Mouse (Mus musculus) midbrain, postnatal 0 days (tissue): Measurements from ENCODE around the gene Daam1. TPM values are rescaled to one million over a fixed set of nuclear protein-coding genes. Genes with fewer than 3 reads are reported as not detected.

Experiments used
- ATAC-seq: fragments of 200-750 bp; cut with Nextera tagmentation; 2 replicates; pipeline ENCODE4 v1.8.0; 2017; ENCODE audit warnings: moderate number of reproducible peaks, mild to moderate bottlenecking, moderate TSS enrichment, moderate library complexity; ENCODE audit not compliant: low FRiP score
- DNase-seq: peaks from one replicate; pipeline ENCODE4 v3.0.0-alpha.2; 2015; ENCODE audit warnings: low spot score
- H3K27ac ChIP-seq: fragments of 300-500 bp; sonication (generic); 2 replicates; pipeline ENCODE4 v1.5.1; 2014; ENCODE audit warnings: low read depth, mild to moderate bottlenecking, low read length, mixed read lengths
- H3K27me3 ChIP-seq: fragments of 300-500 bp; sonication (generic); 2 replicates; pipeline ENCODE4 v1.6.1; 2014; ENCODE audit warnings: low read length, control low read depth, mixed read lengths; ENCODE audit not compliant: insufficient read depth
- H3K36me3 ChIP-seq: fragments of 300-500 bp; sonication (generic); 2 replicates; pipeline ENCODE4 v1.6.1; 2014; ENCODE audit warnings: low read length, control low read depth, mixed read lengths; ENCODE audit not compliant: insufficient read depth
- H3K4me1 ChIP-seq: fragments of 300-500 bp; sonication (generic); 2 replicates; pipeline ENCODE4 v1.6.1; 2014; ENCODE audit warnings: mild to moderate bottlenecking, control low read depth, antibody characterized with exemption, low read length, mixed read lengths; ENCODE audit not compliant: insufficient read depth
- H3K4me2 ChIP-seq: fragments of 300-500 bp; sonication (generic); 2 replicates; pipeline ENCODE4 v1.6.1; 2014; ENCODE audit warnings: low read depth, mild to moderate bottlenecking, low read length, mixed read lengths; ENCODE audit not compliant: poor library complexity, severe bottlenecking
- H3K4me3 ChIP-seq: fragments of 300-500 bp; sonication (generic); 2 replicates; pipeline ENCODE4 v1.5.1; 2014; ENCODE audit warnings: low read depth, mild to moderate bottlenecking, low read length, moderate library complexity
- H3K9ac ChIP-seq: fragments of 300-500 bp; sonication (generic); replicated peaks from 2 replicates; pipeline ENCODE4 v1.6.1; 2014; ENCODE audit warnings: mild to moderate bottlenecking, low read length, moderate library complexity, mixed read lengths; ENCODE audit not compliant: poor library complexity, severe bottlenecking
- H3K9me3 ChIP-seq: fragments of 300-500 bp; sonication (generic); 2 replicates; pipeline ENCODE4 v1.6.1; 2016; ENCODE audit warnings: low read length, control low read depth
- CTCF ChIP-seq: IDR thresholded peaks from 2 replicates; pipeline ENCODE4 v1.5.1; 2016; ENCODE audit warnings: antibody characterized with exemption, mild to moderate bottlenecking
- WGBS: fragments of 180-500 bp; shearing (Covaris S2); extraction: QIAGEN DNeasy Blood & Tissue Kit; methylation state at CpG from one replicate; pipeline ENCODE4 v1.1.7; 2014; 5-methylcytosine and 5-hydroxymethylcytosine counted together
- polyA plus RNA-seq: library from polyadenylated mRNA; unstranded; fragments of >200 nt; fragmentation: Nextera tagmentation; extraction: Ambion mirVana; gene quantifications from 2 replicates; pipeline ENCODE4 v1.2.1, GENCODE M21; 2015
- total RNA-seq: library from RNA; depleted of rRNA; stranded (reverse); fragments of >200 nt; gene quantifications from 2 replicates; pipeline ENCODE4 v1.2.3, GENCODE M21; 2014

The Daam1 gene
- total and polyA plus RNA-seq, 2 experiments from 2014 or later, result 27.3 to 86.0 TPM

GRCm38 (mm10) chr12:71992599-71993210 is 161.8 kb downstream of the Daam1 start:
- TF ChIP-seq CTCF, result no peak
- DNase-seq (no peak), ATAC-seq (no peak)
- no peaks in the 10 kb centered on the region for H3K4me1 ChIP-seq
- H3K4me2 ChIP-seq, result no peak overlapping the region
- no peak overlapping the region for H3K4me3 ChIP-seq
- peaks cover 39% of the 10 kb centered on the region for H3K36me3 ChIP-seq
- H3K9ac ChIP-seq, result no peak overlapping the region
- H3K27me3 ChIP-seq, result no peaks in the 10 kb centered on the region
- 95% methylated on average over 18 of the region's 18 CpGs for WGBS
- H3K27ac ChIP-seq, result no peak overlapping the region
- no peaks in the 10 kb centered on the region for H3K9me3 ChIP-seq

- H3K9ac ChIP-seq, result no peak overlapping the region
- no peak overlapping the region for H3K27ac ChIP-seq
- ATAC-seq (no peak), DNase-seq (peak; percentile 22)
- no peak overlapping the region for H3K4me3 ChIP-seq
- H3K27me3 ChIP-seq, result no peaks in the 10 kb centered on the region
- H3K4me1 ChIP-seq, result no peaks in the 10 kb centered on the region
- WGBS, result 55% methylated on average over 8 of the region's 8 CpGs
- TF ChIP-seq CTCF, result no peak
- no peaks in the 10 kb centered on the region for H3K9me3 ChIP-seq
- peaks cover 18% of the 10 kb centered on the region; the same call in 1 of the 2 replicates for H3K36me3 ChIP-seq
- H3K4me2 ChIP-seq, result no peak overlapping the region
Observed at GRCm38 (mm10) chr12:71995831-71996230, 165.0 kb downstream of the Daam1 start.

- H3K27me3 ChIP-seq, result no peaks in the 10 kb centered on the region
- TF ChIP-seq CTCF, result no peak
- no peak overlapping the region for H3K9ac ChIP-seq
- H3K4me1 ChIP-seq, result no peaks in the 10 kb centered on the region
- no peaks in the 10 kb centered on the region for H3K9me3 ChIP-seq
- 92% methylated on average over 2 of the region's 2 CpGs for WGBS
- ATAC-seq (no peak), DNase-seq (no peak)
- no peak overlapping the region for H3K4me2 ChIP-seq
- H3K36me3 ChIP-seq, result peaks cover 11% of the 10 kb centered on the region; the same call in 1 of the 2 replicates
- no peak overlapping the region for H3K4me3 ChIP-seq
- H3K27ac ChIP-seq, result no peak overlapping the region
Observed at GRCm38 (mm10) chr12:71996920-71997319, 166.0 kb downstream of the Daam1 start.

- Histone ChIP-seq H3K4me3 (no peak overlapping the region), H3K4me2 (no peak overlapping the region), H3K27ac (no peak overlapping the region), H3K9ac (no peak overlapping the region), H3K36me3 (peaks cover 10% of the 10 kb centered on the region; the same call in 1 of the 2 replicates), H3K27me3 (no peaks in the 10 kb centered on the region), H3K9me3 (no peaks in the 10 kb centered on the region), H3K4me1 (no peaks in the 10 kb centered on the region)
- TF ChIP-seq CTCF, result no peak
- WGBS, result 71% methylated on average over 4 of the region's 4 CpGs
- ATAC-seq, result no peak
- DNase-seq, result no peak
Observed at GRCm38 (mm10) chr12:71997364-71997763, 166.5 kb downstream of the Daam1 start.

- DNase-seq (no peak), ATAC-seq (no peak)
- no peak overlapping the region for H3K27ac ChIP-seq
- H3K4me3 ChIP-seq, result no peak overlapping the region
- no peaks in the 10 kb centered on the region for H3K27me3 ChIP-seq
- no peak overlapping the region for H3K4me2 ChIP-seq
- H3K4me1 ChIP-seq, result no peaks in the 10 kb centered on the region
- no peaks in the 10 kb centered on the region for H3K9me3 ChIP-seq
- TF ChIP-seq CTCF, result no peak
- H3K9ac ChIP-seq, result no peak overlapping the region
- no peaks in the 10 kb centered on the region for H3K36me3 ChIP-seq
- 86% methylated on average over 4 of the region's 4 CpGs for WGBS
Observed at GRCm38 (mm10) chr12:71998653-71999052, 167.8 kb downstream of the Daam1 start.

GRCm38 (mm10) chr12:71999671-72000070 is 168.8 kb downstream of the Daam1 start:
- H3K36me3 ChIP-seq, result no peaks in the 10 kb centered on the region

More at GRCm38 (mm10) chr12:71999671-72000070, 168.8 kb downstream of the Daam1 start:
- DNase-seq, result no peak
- no peak overlapping the region for H3K4me3 ChIP-seq
- H3K27ac ChIP-seq, result no peak overlapping the region
- no peak for TF ChIP-seq CTCF
- 80% methylated on average over 2 of the region's 2 CpGs for WGBS
- no peaks in the 10 kb centered on the region for H3K4me1 ChIP-seq
- ATAC-seq, result no peak
- no peak overlapping the region for H3K4me2 ChIP-seq
- H3K9me3 ChIP-seq, result no peaks in the 10 kb centered on the region
- H3K27me3 ChIP-seq, result no peaks in the 10 kb centered on the region
- H3K9ac ChIP-seq, result no peak overlapping the region
